Comparison of ENCODE assay signal across 10 mouse cellular contexts in the genomic region with DNA sequence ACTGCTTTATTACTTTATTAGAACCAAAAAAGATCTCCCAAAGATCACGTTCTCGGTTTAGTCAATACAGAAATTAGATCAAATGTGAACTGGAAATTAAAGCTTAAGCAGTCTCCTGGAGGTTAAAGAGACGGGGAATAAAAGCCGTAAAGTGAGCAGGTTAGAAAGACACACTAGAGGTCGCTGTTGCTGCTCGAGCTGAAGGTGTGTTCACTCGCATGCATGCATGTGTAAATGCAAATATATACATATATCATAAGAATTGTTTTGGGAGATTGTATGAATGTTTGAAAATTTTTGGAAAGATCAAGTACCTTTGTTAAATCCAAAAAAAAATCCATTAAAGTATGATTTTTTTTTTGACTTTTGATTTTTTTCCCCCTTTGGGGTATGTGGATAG.
DNase-seq lines count a peak whose midpoint lies in the region; ATAC-seq and TF ChIP-seq lines count a peak whose summit lies in the region.
"Had no signal": no experiment of that assay in that cellular context is flagged by ENCODE, and none has a peak within 500 bp of the region (broad histone marks: within the 10 kb centered on the region; RNA-seq: fewer than 3 reads in every experiment).

No protein-coding gene starts in this region.

- H3K36me3 ChIP-seq in liver, embryonic 14.5 days (replicated peaks; ENCODE audit: control insufficient read depth, insufficient read depth, low read depth), result no peaks in the 10 kb centered on the region
- no peaks in the 10 kb centered on the region for H3K36me3 ChIP-seq in liver, embryonic 11.5 days (ENCODE audit: control insufficient read depth, insufficient read depth, low read length)
- no peaks in the 10 kb centered on the region for H3K36me3 ChIP-seq in intestine, embryonic 15.5 days
- H3K36me3 ChIP-seq: heart, embryonic 13.5 days had no signal

- no peaks in the 10 kb centered on the region for H3K9me3 ChIP-seq in liver, embryonic 14.5 days (ENCODE audit: control insufficient read depth, low read length)
- no peaks in the 10 kb centered on the region for H3K9me3 ChIP-seq in liver, embryonic 11.5 days (ENCODE audit: control insufficient read depth, low read length)
- no peaks in the 10 kb centered on the region for H3K9me3 ChIP-seq in intestine, embryonic 15.5 days
- H3K9me3 ChIP-seq: heart, embryonic 13.5 days had no signal

- 21% methylated on average over 7 of the region's 7 CpGs for WGBS in liver, embryonic 14.5 days (ENCODE audit: insufficient replicate concordance)
- 46% methylated on average over 7 of the region's 7 CpGs for WGBS in liver, embryonic 11.5 days
- 62% methylated on average over 7 of the region's 7 CpGs for whole genome bisulfite sequencing in intestine, embryonic 15.5 days

- peak; percentile 9 for DNase-seq in CD4-positive, CD25-positive, alpha-beta regulatory T cell, adult 2 months (ENCODE audit: low read depth, low spot score)
- DNase-seq in liver, embryonic 14.5 days (ENCODE audit: low read depth in 3 of 3, low spot score in 3 of 3), result peak in 1 of 3 experiments; percentile 2
- DNase-seq in liver, embryonic 11.5 days (ENCODE audit: low spot score), result no peak
- peak; percentile 8 for DNase-seq in cerebellum, adult 8-10 months
- peak; percentile 40 for DNase-seq in retina, postnatal 1 day

- H3K9ac ChIP-seq in liver, embryonic 14.5 days (replicated peaks), result no peak overlapping the region
- no peak overlapping the region for H3K9ac ChIP-seq in liver, embryonic 11.5 days (ENCODE audit: low read depth, low read length)
- no peak overlapping the region for H3K9ac ChIP-seq in intestine, embryonic 15.5 days
- H3K9ac ChIP-seq: heart, embryonic 13.5 days had no signal

- H3K4me3 ChIP-seq in liver, embryonic 14.5 days (ENCODE audit: insufficient read depth in 1 of 2, low read depth in 2 of 2, low read length in 2 of 2), result no peak overlapping the region
- H3K4me3 ChIP-seq in liver, embryonic 11.5 days (ENCODE audit: low read depth, low read length), result no peak overlapping the region
- H3K4me3 ChIP-seq in intestine, embryonic 15.5 days (replicated peaks), result no peak overlapping the region
- H3K4me3 ChIP-seq: heart, embryonic 13.5 days had no signal

- H3K27ac ChIP-seq in liver, embryonic 14.5 days, result no peak overlapping the region
- no peak overlapping the region for H3K27ac ChIP-seq in liver, embryonic 11.5 days (ENCODE audit: low read depth, low read length)
- H3K27ac ChIP-seq in intestine, embryonic 15.5 days, result no peak overlapping the region
- H3K27ac ChIP-seq: heart, embryonic 13.5 days; macrophage had no signal

- H3K4me2 ChIP-seq in liver, embryonic 14.5 days (ENCODE audit: low read depth), result no peak overlapping the region
- no peak overlapping the region for H3K4me2 ChIP-seq in liver, embryonic 11.5 days
- H3K4me2 ChIP-seq in intestine, embryonic 15.5 days (replicated peaks), result no peak overlapping the region
- H3K4me2 ChIP-seq: heart, embryonic 13.5 days had no signal

- TF ChIP-seq EP300 in liver, embryonic 14.5 days (IDR thresholded peaks at IDR 0.05; ENCODE audit: low read depth), result no peak

- TF ChIP-seq CTCF in liver, embryonic 14.5 days (IDR thresholded peaks at IDR 0.05; ENCODE audit: low read depth), result peak; percentile 48

- no peaks in the 10 kb centered on the region for H3K4me1 ChIP-seq in liver, embryonic 14.5 days (replicated peaks; ENCODE audit: control insufficient read depth in 2 of 2, insufficient read depth in 2 of 2, low read length in 1 of 2)
- H3K4me1 ChIP-seq in liver, embryonic 11.5 days (replicated peaks; ENCODE audit: control insufficient read depth, insufficient read depth, low read length), result no peaks in the 10 kb centered on the region
- H3K4me1 ChIP-seq in intestine, embryonic 15.5 days (replicated peaks), result no peaks in the 10 kb centered on the region

- no peaks in the 10 kb centered on the region for H3K27me3 ChIP-seq in liver, embryonic 14.5 days (ENCODE audit: control insufficient read depth, insufficient read depth, low read length)
- H3K27me3 ChIP-seq in liver, embryonic 11.5 days (replicated peaks; ENCODE audit: control insufficient read depth, insufficient read depth, low read length), result no peaks in the 10 kb centered on the region
- no peaks in the 10 kb centered on the region for H3K27me3 ChIP-seq in intestine, embryonic 15.5 days (replicated peaks)
- H3K27me3 ChIP-seq: heart, embryonic 13.5 days had no signal

- ATAC-seq in CD4-positive, CD25-positive, alpha-beta regulatory T cell, adult 4 months, result no peak
- ATAC-seq in liver, embryonic 14.5 days (ENCODE audit: insufficient read depth), result no peak
- no peak for ATAC-seq in liver, embryonic 11.5 days (replicated peaks; ENCODE audit: low FRiP score)
- peak; percentile 75 for ATAC-seq in granulocyte monocyte progenitor cell, adult 5-6 weeks (replicated peaks; ENCODE audit: poor library complexity, severe bottlenecking)
- ATAC-seq in intestine, embryonic 15.5 days, result no peak
